Mouse (Mus musculus) adrenal gland, postnatal 14 days (tissue): ENCODE measurements around the gene Aph1a. TPM values are rescaled to one million over a fixed set of nuclear protein-coding genes. Genes with fewer than 3 reads are reported as not detected.
A peak's percentile ranks its signal among the peaks of the same experiment; 100 is the strongest.
"Not testable (repeated sequence)": the region's sequence is repeated elsewhere in the genome, so short reads cannot be mapped to it uniquely, and the experiment has no call there.

Source experiments
- DNase-seq: peaks from one replicate; pipeline ENCODE4 v3.0.0; 2021; ENCODE audit warnings: mixed read lengths
- long read RNA-seq, 2 experiments: library from polyadenylated mRNA; stranded (forward); transcript quantifications; one replicate each; pipeline ENCODE4 v2.0.0; 2021
- total RNA-seq: library from RNA; stranded (reverse); gene quantifications from 2 replicates; pipeline ENCODE4 v1.2.3, GENCODE M21; 2021

Gene Aph1a
- total RNA-seq: 165 and 175 TPM in 2 replicates
- long read RNA-seq, experiment 1, transcript Aph1a-202 (7 exons, 1,601 nt): major isoform, 26 of 55 reads
- long read RNA-seq, experiment 1, partial matches to known transcripts: 22 of 55 reads
- long read RNA-seq, experiment 1, other reads (novel, unspliced or antisense): 4 of 55 reads
- long read RNA-seq, experiment 2, transcript Aph1a-201 (6 exons, 2,863 nt): minor isoform, 5 of 44 reads
- long read RNA-seq, experiment 2, transcript Aph1a-202 (7 exons, 1,601 nt): major isoform, 13 of 44 reads
- long read RNA-seq, experiment 2, partial matches to known transcripts: 23 of 44 reads
- long read RNA-seq, experiment 2, other reads (novel, unspliced or antisense): 3 of 44 reads

DNA sequence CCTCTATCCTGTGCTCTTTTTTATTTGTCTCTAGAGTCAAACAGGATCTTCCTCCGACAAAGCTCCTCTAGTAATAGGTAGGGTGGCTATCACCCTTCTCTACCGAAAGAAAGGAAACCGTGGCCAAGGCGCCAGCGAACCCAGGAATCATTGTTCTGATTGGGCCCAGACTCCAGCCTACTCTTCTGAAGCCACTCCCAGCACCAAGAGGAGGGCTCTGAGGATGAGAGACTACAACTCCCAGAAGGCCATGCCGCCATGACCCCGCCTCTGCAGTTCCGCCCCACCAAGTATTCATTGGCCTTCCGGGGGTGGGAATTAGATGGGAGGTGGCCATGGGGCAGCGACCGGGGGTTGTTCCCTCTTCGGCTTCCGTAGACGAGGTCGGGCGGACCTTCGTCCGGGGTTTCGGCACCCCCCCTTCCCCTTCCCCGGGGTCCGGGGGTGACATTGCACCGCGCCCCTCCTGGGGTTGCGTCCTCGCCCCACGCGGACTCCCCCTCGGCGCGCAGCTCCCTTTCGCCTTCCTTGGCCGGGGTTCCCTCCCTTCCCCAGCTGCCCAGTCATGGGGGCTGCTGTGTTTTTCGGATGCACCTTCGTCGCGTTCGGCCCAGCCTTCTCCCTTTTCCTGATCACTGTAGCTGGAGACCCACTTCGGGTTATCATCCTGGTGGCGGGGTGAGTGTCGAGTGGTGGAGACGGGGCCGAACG, at the start of gene Aph1a:
TSS of gene Aph1a (plus strand) at position 364 of the 711 bp plus-strand sequence.
- peak; percentile 98 for DNase-seq

DNA sequence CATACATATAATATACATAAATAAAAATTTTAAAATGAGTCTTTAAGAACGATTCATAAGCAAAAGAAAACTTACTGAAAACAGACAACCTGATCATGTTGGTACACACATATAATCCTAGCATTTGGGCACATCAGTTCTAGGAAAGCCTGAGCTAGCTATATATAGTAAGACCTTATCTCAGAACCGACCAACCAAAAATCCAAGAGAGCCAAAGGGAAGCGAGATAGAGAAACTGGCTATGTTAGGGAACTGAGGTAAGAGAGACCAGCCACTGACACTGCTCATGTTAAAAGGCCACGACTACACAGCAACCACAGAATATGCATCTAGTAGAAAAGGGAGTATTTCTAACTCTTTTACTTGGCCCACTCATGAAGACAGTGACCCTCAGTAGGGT, 43.2 kb upstream of the Aph1a start:
- no peak for DNase-seq

DNA sequence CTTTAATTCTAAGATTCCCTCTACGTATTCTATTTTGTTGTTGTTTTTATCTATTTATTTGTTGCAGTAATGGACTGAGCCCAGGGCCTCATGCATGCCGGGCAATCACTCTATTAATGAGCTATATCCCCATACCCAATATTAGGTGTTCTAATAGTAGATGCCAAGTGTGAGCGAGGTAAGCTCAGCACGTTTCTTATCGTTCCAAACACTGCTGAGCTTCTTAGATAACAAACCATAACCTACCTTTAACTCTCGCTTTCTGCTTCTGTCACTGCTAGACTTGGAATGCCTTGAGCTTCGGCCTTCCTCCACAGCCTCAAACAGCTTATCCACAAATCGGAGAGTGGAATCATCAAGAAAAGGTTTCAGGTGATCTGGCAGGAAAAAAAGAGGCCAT, 42.5 kb upstream of the Aph1a start:
- no peak for DNase-seq

DNA sequence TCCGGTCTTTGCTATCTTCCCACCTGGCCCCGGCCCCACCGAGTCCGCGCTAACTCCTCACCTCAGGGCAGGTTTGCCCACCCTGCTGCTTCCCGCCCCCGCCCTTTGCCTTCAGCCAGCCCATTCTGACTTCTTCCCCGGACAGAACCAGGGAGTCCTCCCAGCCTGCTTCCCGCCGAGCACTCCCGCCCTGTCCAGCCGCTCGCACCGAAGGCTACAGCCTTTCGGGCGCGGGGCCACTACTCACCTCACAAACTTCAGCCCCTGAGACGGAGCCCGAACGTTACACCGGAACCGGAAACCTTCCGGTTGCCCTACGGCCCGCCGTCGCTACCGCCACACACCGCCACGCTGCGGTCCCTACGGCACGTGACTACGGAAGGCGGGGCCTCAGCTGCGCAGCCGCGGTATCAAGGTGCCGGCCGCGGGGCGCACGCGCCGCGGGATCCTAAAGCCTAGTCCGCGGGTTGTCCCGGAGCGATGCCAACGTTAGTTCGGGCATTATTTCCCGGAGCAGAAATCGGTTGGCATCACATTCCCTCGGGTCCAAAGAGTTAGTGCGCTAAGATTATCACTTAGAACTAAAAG, 38.2 kb upstream of the Aph1a start, which contains the start of gene Prpf3:
TSS of gene Prpf3 (minus strand) at position 384 of the 588 bp plus-strand sequence.
- DNase-seq: peak; percentile 97

GRCm38 (mm10) chr3:95856115-95856514, 37.7 kb upstream of the Aph1a start:
- DNase-seq: no peak

DNA sequence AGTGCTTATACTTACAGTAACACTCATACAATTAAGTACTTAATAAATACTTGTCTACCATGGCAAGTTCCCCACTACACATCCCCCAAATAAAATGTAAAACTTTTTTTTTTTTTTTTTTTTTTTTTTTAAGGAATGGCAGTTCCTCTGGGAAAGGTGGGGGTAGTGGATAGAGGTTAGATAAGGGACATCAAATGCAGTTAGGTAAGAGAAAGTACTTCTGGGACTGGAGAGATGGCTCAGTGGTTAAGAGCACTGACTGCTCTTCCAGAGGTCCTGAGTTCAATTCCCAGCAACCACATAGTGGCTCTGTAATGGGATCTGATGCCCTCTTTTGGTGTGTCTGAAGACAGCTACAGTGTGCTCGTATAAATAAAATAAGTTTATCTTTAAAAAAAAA, 36.7 kb upstream of the Aph1a start:
- not testable (repeated sequence) for DNase-seq

GRCm38 (mm10) chr3:95858278-95858677, 35.5 kb upstream of the Aph1a start:
- not testable (repeated sequence) for DNase-seq

DNA sequence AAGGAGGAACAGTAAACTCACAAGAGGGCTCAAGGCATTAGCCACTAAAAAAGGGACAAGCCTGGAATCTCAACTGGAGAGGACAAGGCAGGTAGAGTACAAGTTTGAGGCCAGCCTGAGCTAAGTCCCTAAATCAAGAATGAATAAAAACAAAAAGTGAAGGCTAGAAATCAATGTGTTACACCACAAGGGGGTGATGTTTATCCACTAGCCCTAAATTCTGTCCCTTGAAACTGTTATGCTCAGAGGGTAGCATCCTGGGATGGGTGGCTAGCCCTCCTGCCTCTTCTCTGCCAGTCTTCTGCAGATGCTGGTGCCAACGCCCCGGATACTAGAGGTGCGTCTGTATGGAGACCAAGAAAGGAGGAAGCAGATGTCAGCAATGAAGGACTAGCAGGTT, 33.4 kb upstream of the Aph1a start:
- DNase-seq: no peak

DNA sequence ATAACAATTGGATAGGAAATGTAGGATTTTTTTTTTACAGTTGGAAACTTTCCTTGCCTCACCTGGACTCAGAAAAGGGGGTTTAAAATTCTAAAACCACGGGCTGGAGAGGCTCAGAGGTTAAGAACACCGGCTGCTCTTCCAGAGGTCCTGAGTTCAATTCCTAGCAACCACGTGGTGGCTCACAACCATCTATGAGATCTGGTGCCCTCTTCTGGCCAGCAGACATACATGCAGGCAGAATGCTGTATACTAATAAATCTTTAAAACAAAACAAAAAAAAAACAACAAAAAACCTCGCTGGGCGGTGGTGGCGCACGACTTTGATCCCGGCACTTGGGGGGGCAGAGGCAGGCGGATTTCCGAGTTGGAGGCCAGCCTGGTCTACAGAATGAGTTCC, 32.6 kb upstream of the Aph1a start:
- DNase-seq: no peak

DNA sequence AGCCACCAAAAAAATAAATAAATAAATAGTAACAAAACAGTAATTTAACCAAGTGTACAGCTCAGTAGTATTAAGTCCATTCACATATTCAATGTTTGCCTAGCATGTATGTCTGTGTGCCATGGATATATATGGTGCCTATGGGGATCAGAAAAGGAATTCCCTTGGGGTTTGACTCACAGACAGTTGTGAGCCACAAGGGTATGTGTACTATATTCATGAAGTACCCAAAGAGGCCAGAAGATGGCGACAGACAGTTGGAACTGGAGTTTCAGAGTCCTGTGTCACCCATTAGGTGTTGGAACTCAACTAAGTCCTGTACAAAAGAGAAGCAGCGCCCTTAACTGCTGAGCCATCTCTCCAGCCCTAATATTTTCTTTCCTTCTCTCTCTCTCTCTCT, 32.0 kb upstream of the Aph1a start:
- DNase-seq: peak; percentile 88

- no peak for DNase-seq
These were observed 30.2 kb upstream of the Aph1a start for GRCm38 (mm10) chr3:95863578-95863977.

GRCm38 (mm10) chr3:95865050-95865449, 28.7 kb upstream of the Aph1a start:
- no peak for DNase-seq

- no peak for DNase-seq
These were observed 28.2 kb upstream of the Aph1a start for GRCm38 (mm10) chr3:95865571-95865970.

DNA sequence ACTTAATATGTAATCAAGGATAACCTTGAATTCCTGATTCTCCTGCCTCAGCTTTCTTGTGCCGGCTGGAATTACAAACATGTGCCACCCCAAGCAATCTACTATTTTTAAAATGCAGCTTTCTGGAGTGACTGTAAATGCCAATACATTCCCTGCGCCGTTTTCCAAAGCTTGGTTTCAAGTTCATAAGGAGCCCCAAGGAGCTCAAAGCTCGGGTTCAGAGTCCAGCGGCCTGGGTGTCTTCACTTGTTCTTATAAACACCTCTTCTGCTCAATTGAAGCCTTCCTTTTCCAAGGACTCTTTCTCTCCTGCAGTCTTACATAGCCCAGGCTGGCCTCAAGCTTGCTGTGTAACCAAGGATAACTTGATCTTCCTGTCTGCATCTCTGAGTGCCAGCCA, 27.7 kb upstream of the Aph1a start:
- DNase-seq: no peak

- no peak for DNase-seq
These were observed 26.4 kb upstream of the Aph1a start for GRCm38 (mm10) chr3:95867408-95867807.

- no peak for DNase-seq
These were observed 22.8 kb upstream of the Aph1a start for GRCm38 (mm10) chr3:95870976-95871375.

DNA sequence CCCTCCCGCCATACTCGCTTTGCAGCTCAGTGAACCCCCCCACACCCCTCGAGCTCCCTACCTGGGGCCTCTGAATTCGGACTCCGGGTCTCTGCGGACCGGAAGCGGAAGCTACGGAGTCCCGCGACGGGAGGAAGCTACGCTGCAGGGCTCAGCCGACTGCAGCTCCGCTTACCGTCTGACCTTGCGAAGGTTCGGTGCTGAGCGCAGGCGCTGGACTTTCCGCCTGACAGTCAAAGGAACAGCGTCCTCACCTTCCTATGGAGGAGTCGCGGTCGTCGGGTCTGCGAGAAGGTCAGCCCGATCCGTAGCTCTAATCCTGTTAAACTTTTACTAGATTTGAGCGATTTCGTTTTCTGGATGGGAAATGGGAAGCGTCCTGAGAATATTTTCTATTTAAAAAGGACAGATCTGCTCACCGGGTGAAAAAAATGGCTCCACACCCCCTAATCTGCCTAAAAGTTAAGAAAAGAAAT, 22.3 kb upstream of the Aph1a start, which contains the start of gene Mrps21:
TSS of gene Mrps21 (minus strand) at position 128 of the 476 bp plus-strand sequence.
- peak; percentile 94 for DNase-seq

- DNase-seq: no peak
These were observed 21.7 kb upstream of the Aph1a start for GRCm38 (mm10) chr3:95872048-95872447.

DNA sequence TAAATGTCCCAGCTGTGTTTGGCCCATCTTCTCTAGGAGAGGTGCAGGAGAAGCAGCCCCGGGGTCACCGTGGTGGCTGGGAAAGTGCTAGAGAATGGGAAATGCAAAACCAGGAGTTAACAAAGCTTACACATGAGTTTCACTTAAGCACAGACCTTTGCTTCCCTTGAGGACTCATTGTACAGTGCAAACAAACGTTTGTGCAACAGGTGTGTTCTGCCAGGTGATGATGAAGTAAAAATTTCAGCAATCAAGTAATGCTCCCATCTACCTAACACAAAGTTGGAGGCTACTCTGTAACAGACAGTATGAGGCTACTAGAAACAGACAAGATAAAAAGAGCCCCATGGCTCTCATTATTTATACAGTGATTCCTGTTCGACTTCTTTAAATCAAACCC, 14.7 kb upstream of the Aph1a start:
- no peak for DNase-seq

- DNase-seq: peak; percentile 96
These were observed 11.6 kb upstream of the Aph1a start, which contains the start of gene Ciart for GRCm38 (mm10) chr3:95881979-95882815. Gene Ciart, minus strand, starts transcription at chr3:95882251.

DNA sequence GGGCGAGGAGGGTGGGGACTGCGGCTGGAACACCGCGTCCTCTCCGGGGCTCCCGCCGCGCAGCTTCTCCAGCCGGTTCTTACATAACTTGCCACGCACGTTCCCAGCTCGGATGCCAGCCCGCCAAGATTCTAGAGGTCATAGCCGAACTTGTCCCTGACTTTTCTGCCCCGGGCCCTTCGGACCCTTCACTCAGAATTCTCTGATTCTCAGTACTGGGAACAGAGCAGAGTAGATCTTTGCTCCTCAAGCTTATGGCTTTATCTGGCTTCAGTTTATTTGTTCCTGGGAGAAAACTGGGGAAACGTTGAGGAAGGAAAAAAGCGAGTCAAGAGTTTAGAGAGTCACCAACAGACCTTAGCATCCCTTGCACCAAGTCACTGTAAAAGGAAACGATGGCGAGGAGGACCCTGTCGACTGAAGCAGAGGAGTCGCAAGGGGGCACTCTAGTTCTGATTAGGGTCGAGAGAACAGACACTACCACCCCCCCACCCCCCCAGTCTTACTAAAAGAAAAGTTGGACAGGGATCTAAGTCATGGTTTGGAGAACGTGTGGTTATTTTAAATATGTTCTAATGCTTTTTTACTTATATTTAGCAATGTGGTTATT, 10.8 kb upstream of the Aph1a start:
- peak; percentile 83 for DNase-seq

DNA sequence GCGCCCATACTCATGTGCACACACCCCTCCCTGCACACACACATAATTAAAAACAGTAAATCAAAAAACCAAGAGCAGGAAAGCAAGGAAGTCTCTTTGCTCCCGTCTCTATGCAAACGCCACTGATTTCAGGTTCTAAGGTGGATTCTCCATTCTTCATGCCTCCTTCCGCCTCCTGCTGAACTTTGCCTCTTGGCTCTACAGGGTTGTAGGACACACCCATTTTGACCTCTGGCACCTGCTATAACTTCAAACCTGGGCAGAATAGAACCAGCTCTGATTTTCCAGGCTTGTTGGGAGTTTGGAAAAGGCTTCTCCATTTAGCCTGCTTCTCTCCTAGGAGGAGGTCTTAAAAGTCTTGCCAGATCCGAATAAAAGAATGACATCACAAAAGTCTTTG, 9.4 kb upstream of the Aph1a start:
- no peak for DNase-seq
